Mouse (Mus musculus) stomach, embryonic 15.5 days (tissue): Measurements from ENCODE around the gene Necap1. TPM values are rescaled to one million over a fixed set of nuclear protein-coding genes. Genes with fewer than 3 reads are reported as not detected.

ENCODE experiments used
- ATAC-seq: fragments of 200-750 bp; cut with Nextera tagmentation; 2 replicates; pipeline ENCODE4 v1.8.0; 2017; ENCODE audit warnings: low read depth, moderate number of reproducible peaks, moderate TSS enrichment; ENCODE audit not compliant: insufficient read depth, low FRiP score
- H3K27ac ChIP-seq: fragments of 300-500 bp; sonication (generic); 2 replicates; pipeline ENCODE4 v1.5.1; 2015; ENCODE audit warnings: mild to moderate bottlenecking, inconsistent platforms
- H3K27me3 ChIP-seq: fragments of 300-500 bp; sonication (generic); replicated peaks from 2 replicates; pipeline ENCODE4 v1.6.1; 2015; ENCODE audit warnings: inconsistent platforms
- H3K36me3 ChIP-seq: fragments of 300-500 bp; sonication (generic); 2 replicates; pipeline ENCODE4 v1.6.1; 2015; ENCODE audit warnings: inconsistent platforms
- H3K4me1 ChIP-seq: fragments of 300-500 bp; sonication (generic); 2 replicates; pipeline ENCODE4 v1.6.1; 2015; ENCODE audit warnings: inconsistent platforms
- H3K4me2 ChIP-seq: fragments of 300-500 bp; sonication (generic); 2 replicates; pipeline ENCODE4 v1.6.1; 2015; ENCODE audit warnings: mild to moderate bottlenecking, inconsistent platforms
- H3K4me3 ChIP-seq: fragments of 300-500 bp; sonication (generic); replicated peaks from 2 replicates; pipeline ENCODE4 v1.5.1; 2015; ENCODE audit warnings: inconsistent platforms
- H3K9ac ChIP-seq: fragments of 300-500 bp; sonication (generic); 2 replicates; pipeline ENCODE4 v1.6.1; 2015; ENCODE audit warnings: inconsistent platforms
- H3K9me3 ChIP-seq: fragments of 300-500 bp; sonication (generic); 2 replicates; pipeline ENCODE4 v1.6.1; 2016; ENCODE audit warnings: inconsistent platforms
- WGBS: fragments of 180-500 bp; shearing (Covaris S2); methylation state at CpG from one replicate; pipeline ENCODE4 v1.1.7; 2015; 5-methylcytosine and 5-hydroxymethylcytosine counted together
- polyA plus RNA-seq: library from polyadenylated mRNA; unstranded; fragments of >200 nt; fragmentation: Nextera tagmentation; extraction: Ambion mirVana; gene quantifications from 2 replicates; pipeline ENCODE4 v1.2.1, GENCODE M21; 2015

Gene Necap1
- polyA plus RNA-seq, 1 experiment from 2014 or later = 54.0 TPM

DNA sequence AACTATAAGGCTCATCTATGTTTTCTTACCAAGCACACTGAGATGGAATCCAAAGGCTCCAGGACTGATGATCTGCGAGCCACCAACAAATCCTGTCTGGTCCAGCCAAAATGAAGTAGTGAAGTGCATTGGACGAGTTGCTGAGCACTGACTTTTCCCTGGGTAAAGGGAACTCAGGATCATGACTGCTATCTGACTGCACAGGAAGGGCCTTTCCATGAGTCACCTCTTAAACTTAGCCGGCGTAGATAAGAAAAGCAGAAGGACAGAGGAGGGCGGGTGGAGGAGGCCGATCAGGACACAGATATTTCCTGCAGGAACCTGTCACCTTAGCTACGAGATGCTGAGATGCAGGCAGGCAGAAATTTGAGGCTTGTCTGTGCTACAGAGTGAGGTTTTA is 18.3 kb upstream of the Necap1 start, which contains the start of gene C3ar1:
C3ar1 (minus strand) TSS at position 207 of the 400 bp plus-strand sequence.
- Histone ChIP-seq H3K27ac (no peak within 1 kb of the TSS), H3K27me3 (no peaks in the 10 kb centered on the region), H3K9me3 (no peaks in the 10 kb centered on the region), H3K36me3 (no peaks in the 10 kb centered on the region), H3K4me1 (no peaks in the 10 kb centered on the region), H3K4me2 (no peak within 1 kb of the TSS), H3K9ac (no peak within 1 kb of the TSS), H3K4me3 (no peak within 1 kb of the TSS)
- ATAC-seq = no peak
- WGBS = 53% methylated on average over 7 of the region's 7 CpGs

DNA sequence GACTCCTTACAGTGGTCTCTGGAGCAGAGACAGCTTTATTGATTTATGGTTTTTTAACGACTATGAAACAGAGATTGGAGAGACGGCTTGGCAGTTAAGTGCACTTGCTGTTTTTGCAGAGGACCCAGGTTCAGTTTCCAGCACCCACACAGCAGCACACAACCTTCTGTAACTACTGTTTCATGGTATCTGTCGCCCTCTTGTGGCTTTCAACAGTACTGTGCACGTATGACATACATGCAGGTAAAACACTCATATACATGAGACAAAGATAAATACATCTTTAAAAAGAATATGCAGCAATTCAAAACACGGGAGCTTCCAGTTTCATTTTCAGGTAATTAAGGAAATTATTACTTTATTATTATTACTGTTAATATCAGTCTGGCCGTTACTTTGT is 11.8 kb upstream of the Necap1 start:
- no peak for ATAC-seq
- Histone ChIP-seq H3K4me2 (no peak overlapping the region), H3K9me3 (0 out of 2 replicates have a peak, but pooled peaks cover 3% of the 10 kb centered on the region), H3K36me3 (no peaks in the 10 kb centered on the region), H3K4me3 (no peak overlapping the region), H3K27ac (no peak overlapping the region), H3K27me3 (no peaks in the 10 kb centered on the region), H3K9ac (no peak overlapping the region), H3K4me1 (no peaks in the 10 kb centered on the region)
- WGBS = 70% methylated on average over 6 of the region's 6 CpGs

DNA sequence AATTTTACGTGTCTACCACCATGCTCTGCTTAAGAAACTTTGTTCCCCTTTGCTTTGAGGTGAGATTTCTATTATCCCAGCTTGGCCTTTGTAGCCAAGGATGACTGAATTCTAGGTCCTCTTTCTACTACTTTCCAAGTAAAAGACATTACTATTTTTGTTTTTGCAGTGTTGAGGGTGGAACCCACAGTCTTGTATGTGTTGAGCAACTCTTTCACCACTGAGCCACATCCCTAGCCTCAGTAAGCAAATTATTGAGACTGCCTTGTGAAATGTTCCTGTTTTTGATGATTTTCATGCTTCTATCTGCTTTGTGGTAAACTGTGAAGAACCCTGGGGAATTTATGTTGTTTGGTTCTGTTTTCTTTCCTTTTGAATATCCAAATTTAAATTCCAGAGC is 11.4 kb upstream of the Necap1 start:
- H3K27me3 ChIP-seq = no peaks in the 10 kb centered on the region
- no peak overlapping the region for H3K27ac ChIP-seq
- no peak overlapping the region for H3K4me2 ChIP-seq
- WGBS = 91% methylated on average over 1 of the region's 1 CpGs
- H3K4me3 ChIP-seq = no peak overlapping the region
- no peak overlapping the region for H3K9ac ChIP-seq
- no peaks in the 10 kb centered on the region for H3K36me3 ChIP-seq
- H3K4me1 ChIP-seq = no peaks in the 10 kb centered on the region
- no peak for ATAC-seq
- H3K9me3 ChIP-seq = 0 out of 2 replicates have a peak, but pooled peaks cover 3% of the 10 kb centered on the region

DNA sequence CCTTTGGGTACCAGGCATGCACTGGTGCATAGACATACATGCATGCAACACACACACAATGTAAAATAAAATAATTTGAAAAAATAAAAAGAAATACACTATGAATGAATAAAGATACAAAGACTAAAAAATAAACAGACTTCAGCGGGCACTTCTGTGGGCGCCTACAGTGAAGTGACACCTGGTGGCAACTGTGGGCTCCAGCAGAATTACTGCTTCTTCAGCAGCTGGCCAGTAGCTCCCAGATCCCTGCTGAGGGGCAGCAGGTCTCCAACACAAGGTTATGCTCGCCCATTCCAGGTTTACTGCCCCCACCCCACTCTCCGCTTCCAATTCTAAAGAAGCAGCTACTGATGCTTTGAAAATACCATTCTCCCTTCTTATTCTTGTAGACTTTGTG is 6.4 kb upstream of the Necap1 start:
- no peak overlapping the region for H3K4me2 ChIP-seq
- no peak overlapping the region for H3K4me3 ChIP-seq
- no peak for ATAC-seq
- WGBS = 58% methylated on average over 4 of the region's 4 CpGs
- no peaks in the 10 kb centered on the region for H3K4me1 ChIP-seq
- H3K9ac ChIP-seq = no peak overlapping the region
- H3K27me3 ChIP-seq = no peaks in the 10 kb centered on the region
- H3K36me3 ChIP-seq = no peaks in the 10 kb centered on the region
- no peaks in the 10 kb centered on the region for H3K9me3 ChIP-seq
- H3K27ac ChIP-seq = no peak overlapping the region

DNA sequence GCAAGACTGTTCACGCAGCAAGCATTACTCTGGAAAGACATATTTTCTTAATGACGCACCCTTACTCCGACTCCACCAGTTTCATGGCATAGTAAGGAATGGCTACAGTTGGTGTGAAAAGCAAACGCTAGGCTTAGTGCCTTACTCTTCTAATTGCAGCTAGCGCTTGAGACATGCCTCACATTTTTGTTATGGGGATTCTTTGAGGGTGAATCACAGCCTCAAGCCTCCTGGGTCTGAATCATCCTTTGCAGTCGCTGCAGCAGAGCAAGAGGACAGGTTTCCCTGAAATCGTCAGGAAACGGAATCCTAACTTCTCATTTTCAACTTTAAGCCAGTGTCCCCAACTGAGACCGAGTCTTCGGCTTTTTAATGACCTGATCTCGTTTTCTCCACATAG is 4.4 kb upstream of the Necap1 start:
- Histone ChIP-seq H3K4me3 (no peak overlapping the region), H3K4me1 (no peaks in the 10 kb centered on the region), H3K27ac (no peak overlapping the region), H3K9ac (no peak overlapping the region), H3K4me2 (no peak overlapping the region), H3K36me3 (no peaks in the 10 kb centered on the region), H3K9me3 (no peaks in the 10 kb centered on the region), H3K27me3 (no peaks in the 10 kb centered on the region)
- 69% methylated on average over 11 of the region's 11 CpGs for WGBS
- no peak for ATAC-seq

DNA sequence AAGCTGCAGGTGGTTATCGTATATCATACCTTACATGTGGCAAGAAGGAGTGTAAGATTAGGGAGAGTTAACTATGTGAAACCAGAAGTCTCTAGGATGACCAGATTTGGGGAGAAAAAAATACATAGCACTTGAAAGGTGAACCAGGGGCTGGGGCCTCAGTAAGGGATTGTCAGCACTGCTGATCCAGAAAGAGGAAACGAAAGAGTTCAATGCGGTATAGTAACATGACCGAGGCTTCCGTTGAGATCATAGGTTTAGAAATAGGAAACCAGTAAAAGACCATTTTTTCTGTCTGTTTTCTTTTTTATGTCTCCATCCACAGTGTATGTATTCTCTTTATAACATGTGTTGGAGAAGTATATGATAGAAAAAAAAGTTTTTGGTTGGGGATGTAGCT is 1.5 kb upstream of the Necap1 start:
- Histone ChIP-seq H3K4me2 (no peak overlapping the region), H3K27ac (no peak overlapping the region), H3K9ac (no peak overlapping the region), H3K27me3 (no peaks in the 10 kb centered on the region), H3K36me3 (no peaks in the 10 kb centered on the region), H3K9me3 (no peaks in the 10 kb centered on the region), H3K4me1 (peaks cover 5% of the 10 kb centered on the region; the same call in 1 of the 2 replicates), H3K4me3 (no peak overlapping the region)
- ATAC-seq = no peak
- 89% methylated on average over 5 of the region's 5 CpGs for WGBS

DNA sequence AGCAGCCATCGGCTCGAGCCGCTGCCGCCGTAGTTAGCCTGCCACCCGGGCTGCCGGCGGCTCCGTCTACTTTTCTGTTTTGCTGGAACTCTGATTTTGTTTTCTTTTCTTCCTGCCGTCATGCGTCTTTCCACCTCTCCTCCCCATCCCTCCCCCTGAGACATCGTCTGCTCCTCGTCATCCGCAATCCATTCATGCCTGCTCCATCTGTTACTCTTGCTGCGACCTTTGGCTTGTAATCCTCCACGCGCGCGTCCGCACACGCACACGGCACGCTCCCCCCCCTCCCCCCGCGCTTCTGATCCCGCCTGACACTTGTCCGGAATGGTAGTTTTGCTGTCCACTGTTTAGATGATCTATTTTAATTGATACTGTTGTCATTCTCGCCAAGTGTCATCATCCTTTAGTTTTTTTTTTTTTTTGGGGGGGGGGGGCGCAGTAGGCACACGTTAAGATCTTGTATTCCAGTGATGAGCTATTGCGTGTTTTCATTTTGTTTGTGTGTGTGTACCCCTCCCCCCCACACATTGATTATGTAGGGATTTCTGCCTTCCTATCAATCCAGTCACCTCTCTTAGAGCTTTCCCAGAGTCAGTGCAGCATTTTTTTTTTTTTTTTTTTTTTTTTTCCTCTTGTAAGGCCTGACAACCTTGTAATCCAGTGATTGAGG is 581 bp downstream of the Necap1 start:
- H3K27me3 ChIP-seq = no peaks in the 10 kb centered on the region
- under 1% methylated on average over 31 of the region's 31 CpGs for WGBS
- ATAC-seq = peak; percentile 65
- peak overlapping the region; percentile 88 for H3K27ac ChIP-seq
- H3K9ac ChIP-seq = peak overlapping the region; percentile 71
- H3K4me3 ChIP-seq = peak overlapping the region; percentile 95
- H3K4me2 ChIP-seq = peak overlapping the region; percentile 54
- no peaks in the 10 kb centered on the region for H3K36me3 ChIP-seq
- peaks cover 5% of the 10 kb centered on the region; the same call in 1 of the 2 replicates for H3K4me1 ChIP-seq
- H3K9me3 ChIP-seq = no peaks in the 10 kb centered on the region

DNA sequence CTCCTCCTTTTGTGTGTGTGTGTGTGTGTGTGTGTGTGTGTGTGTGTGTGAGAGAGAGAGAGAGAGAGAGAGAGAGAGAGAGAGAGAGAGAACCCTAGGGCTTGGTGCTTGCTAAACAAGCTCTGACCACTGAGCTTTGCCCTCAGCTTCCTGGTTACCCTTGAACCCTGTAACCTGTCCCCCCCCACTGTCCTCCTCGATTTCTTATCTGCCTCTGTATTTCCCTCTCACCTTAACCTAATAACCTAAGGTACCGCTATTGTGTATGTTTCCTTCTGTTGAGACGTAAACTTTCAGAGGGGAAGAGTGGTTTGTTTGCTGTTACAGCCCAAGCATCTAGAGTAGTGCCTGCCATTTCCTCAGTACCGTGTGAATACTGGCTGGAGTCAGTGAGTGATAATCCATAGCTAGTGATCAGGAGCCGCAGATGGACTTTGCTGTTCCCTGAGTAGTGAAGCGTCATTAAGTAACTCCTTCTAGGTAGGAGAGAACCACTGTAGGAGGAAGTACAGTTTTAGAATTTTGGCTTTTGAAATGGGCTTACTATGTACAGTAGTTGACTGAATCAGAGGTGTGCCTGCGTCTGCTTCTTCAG is 5.0 kb downstream of the Necap1 start:
- H3K9me3 ChIP-seq = no peaks in the 10 kb centered on the region
- no peaks in the 10 kb centered on the region for H3K27me3 ChIP-seq
- no peak overlapping the region for H3K9ac ChIP-seq
- 76% methylated on average over 7 of the region's 7 CpGs for WGBS
- H3K4me1 ChIP-seq = peaks cover 5% of the 10 kb centered on the region; the same call in 1 of the 2 replicates
- H3K4me2 ChIP-seq = no peak overlapping the region
- H3K27ac ChIP-seq = no peak overlapping the region
- H3K4me3 ChIP-seq = no peak overlapping the region
- no peak for ATAC-seq
- H3K36me3 ChIP-seq = peaks cover 37% of the 10 kb centered on the region

DNA sequence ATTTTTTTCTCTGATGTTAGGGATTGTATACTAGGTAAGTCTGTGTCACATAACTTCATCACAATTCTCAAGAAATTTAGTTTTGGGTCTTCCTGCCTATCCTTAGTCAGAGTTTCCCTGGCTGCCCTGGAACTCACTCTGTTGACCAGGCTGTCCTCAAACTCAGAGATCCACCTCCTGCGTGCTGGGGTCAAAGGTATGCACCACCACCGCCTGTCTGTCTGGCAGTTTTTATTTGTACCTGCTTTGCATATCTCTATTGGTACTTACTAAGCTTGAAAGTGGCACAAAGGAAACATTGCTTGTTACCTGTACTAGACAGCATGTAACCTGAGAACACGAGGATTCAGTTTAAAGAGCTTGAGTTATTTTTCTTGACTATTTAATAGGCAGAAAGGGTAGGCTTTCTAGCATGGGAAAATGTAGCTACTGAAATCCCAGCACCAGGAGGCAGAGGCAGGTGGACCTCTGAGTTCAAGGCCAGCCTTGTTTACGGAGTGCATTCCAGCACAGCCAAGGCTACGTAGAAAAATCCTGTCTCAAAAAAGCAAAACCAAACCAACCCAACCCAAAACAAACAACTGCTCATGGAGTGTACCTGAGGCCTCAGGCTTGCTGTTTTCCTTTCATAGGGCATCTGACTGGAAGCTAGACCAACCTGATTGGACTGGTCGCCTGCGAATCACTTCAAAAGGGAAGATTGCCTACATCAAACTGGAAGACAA is 5.7 kb downstream of the Necap1 start:
- Histone ChIP-seq H3K9me3 (no peaks in the 10 kb centered on the region), H3K9ac (no peak overlapping the region), H3K27ac (no peak overlapping the region), H3K27me3 (no peaks in the 10 kb centered on the region), H3K4me2 (no peak overlapping the region), H3K4me3 (no peak overlapping the region), H3K36me3 (peaks cover 42% of the 10 kb centered on the region), H3K4me1 (peaks cover 5% of the 10 kb centered on the region; the same call in 1 of the 2 replicates)
- no peak for ATAC-seq
- WGBS = 71% methylated on average over 7 of the region's 7 CpGs

DNA sequence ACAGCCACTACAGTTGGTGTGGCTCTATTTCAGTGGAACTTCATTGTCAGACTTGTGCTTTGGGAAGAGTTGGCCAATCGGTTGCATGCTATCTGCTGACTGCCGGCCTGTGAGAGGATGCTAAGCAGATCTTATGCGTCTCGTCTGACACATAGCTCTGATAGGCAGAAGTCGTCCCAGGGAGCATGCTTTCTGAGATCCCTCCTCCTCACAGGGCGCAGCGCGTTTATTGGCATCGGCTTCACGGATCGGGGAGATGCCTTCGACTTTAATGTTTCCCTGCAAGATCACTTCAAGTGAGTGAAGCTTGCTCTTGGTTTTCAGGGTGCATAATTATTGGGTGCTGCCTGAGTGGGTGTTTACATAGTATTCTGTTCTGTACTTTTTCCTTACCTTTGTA is 7.0 kb downstream of the Necap1 start:
- Histone ChIP-seq H3K4me2 (no peak overlapping the region), H3K4me3 (no peak overlapping the region), H3K4me1 (peaks cover under 1% of the 10 kb centered on the region; the same call in 1 of the 2 replicates), H3K27me3 (no peaks in the 10 kb centered on the region), H3K9me3 (no peaks in the 10 kb centered on the region), H3K27ac (no peak overlapping the region), H3K9ac (no peak overlapping the region), H3K36me3 (peaks cover 46% of the 10 kb centered on the region)
- ATAC-seq = no peak
- 94% methylated on average over 12 of the region's 12 CpGs for WGBS

DNA sequence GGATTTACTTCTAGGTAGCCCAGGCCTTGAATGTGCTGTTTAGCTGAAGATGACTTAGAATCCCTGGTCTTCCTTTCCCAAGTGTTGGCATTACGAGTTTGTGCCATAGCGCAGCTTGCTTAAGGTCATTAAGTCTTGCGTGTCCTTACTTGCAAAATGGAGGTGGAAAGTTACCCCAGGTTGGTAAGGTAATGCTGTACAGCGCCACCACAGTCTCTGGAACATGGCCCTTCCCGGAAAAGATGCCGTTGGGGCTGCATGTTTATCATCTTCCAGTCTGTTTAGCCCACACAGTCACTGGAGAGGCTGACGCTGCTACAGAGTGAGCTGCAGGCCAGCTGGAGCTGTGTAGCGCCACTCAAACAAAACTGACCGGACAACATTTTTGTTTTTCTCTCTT is 9.3 kb downstream of the Necap1 start:
- no peak overlapping the region for H3K27ac ChIP-seq
- ATAC-seq = no peak

DNA sequence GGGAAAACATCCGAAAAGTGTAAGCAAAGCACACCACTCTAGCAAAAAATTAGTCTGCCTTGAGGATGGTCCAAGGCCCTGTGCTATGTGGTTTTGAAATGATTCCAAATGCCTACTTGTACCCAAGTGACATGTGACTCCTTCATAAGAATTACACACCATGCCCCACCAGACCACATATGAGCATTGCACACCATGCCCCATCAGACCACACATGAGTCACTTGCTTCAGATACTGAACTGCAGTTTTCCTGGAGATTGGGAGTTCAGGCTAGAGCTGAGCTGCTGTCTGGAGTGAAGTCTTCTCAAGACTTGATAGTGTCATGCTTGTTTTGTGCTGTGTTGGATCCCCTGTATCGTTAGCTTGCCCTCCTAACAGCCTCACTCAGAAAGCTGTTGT is 15.3 kb downstream of the Necap1 start:
- Histone ChIP-seq H3K27ac (no peak overlapping the region), H3K4me2 (no peak overlapping the region), H3K9me3 (no peaks in the 10 kb centered on the region), H3K36me3 (peaks cover 30% of the 10 kb centered on the region), H3K4me1 (no peaks in the 10 kb centered on the region), H3K9ac (no peak overlapping the region), H3K4me3 (no peak overlapping the region), H3K27me3 (no peaks in the 10 kb centered on the region)
- 86% methylated on average over 2 of the region's 2 CpGs for WGBS
- ATAC-seq = no peak

More for the DNA sequence above, 9.3 kb downstream of the Necap1 start:
- Histone ChIP-seq H3K27me3 (no peaks in the 10 kb centered on the region), H3K9ac (no peak overlapping the region), H3K36me3 (peaks cover 68% of the 10 kb centered on the region), H3K4me2 (no peak overlapping the region), H3K9me3 (no peaks in the 10 kb centered on the region), H3K4me1 (no peaks in the 10 kb centered on the region), H3K4me3 (no peak overlapping the region)
- 88% methylated on average over 9 of the region's 9 CpGs for WGBS
